In the genomic region with DNA sequence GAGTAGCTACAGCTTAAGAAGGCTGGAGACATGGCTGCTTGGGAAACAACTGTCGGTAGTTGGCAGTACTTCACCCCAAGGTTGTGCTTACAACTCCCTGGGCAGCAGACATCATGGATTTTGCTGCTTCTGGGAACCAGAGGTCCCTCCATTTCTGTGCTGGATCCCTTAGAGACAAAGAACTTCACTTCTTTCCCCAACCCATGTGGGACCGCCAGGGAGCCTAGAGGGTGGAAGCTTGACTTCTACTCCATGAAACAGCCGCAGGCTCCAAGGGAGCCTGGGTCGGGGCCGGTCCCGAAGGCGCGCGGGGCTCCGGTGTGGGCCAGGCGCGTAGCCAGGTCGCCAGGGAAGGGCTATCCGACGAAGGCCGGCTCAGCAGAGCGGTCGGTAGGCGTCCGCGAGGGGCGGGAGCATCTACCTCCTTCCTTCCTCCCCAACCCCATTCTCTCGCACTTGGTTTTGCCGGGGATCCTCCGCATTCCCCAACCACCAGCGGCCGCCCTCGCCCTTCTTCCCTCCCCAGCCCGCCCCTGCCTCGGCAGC, we compare ENCODE assay signal across 8 mouse cellular contexts. TPM values are rescaled to one million over a fixed set of nuclear protein-coding genes. Genes with fewer than 3 reads are reported as not detected.
DNase-seq lines count a peak whose midpoint lies in the region; ATAC-seq and TF ChIP-seq lines count a peak whose summit lies in the region.

No protein-coding gene starts in this region.

- H3K9ac ChIP-seq in heart, adult 2 months (ENCODE audit: low read depth, low read length), result peak overlapping the region; percentile 100
- peak overlapping the region; percentile 98 for H3K9ac ChIP-seq in liver, embryonic 14.5 days (replicated peaks)

- DNase-seq in adipocyte (ENCODE audit: low spot score), result peak; percentile 81
- peak; percentile 75 for DNase-seq in embryo, embryonic 11 days
- peak; percentile 87 to 89 for DNase-seq in heart, adult 2 months
- DNase-seq in kidney, adult 11 months, result peak; percentile 83
- peak in 1 of 3 experiments; percentile 56 for DNase-seq in liver, embryonic 14.5 days (ENCODE audit: low read depth in 3 of 3, low spot score in 3 of 3)
- peak; percentile 74 for DNase-seq in naive thymus-derived CD4-positive, alpha-beta T cell, adult 2 months (ENCODE audit: low read depth)
- DNase-seq in thymus, adult 18-20 months, result no peak

- H3K4me3 ChIP-seq in E14TG2a.4 (replicated peaks; ENCODE audit: low read length), result peak overlapping the region; percentile 91
- peak overlapping the region; percentile 79 for H3K4me3 ChIP-seq in heart, adult 2 months
- peak overlapping the region; percentile 85 to 99 for H3K4me3 ChIP-seq in liver, embryonic 14.5 days (ENCODE audit: insufficient read depth in 1 of 2, low read depth in 2 of 2, low read length in 2 of 2)

- TF ChIP-seq CTCF in E14TG2a.4 (conservative IDR thresholded peaks at IDR 0.05; ENCODE audit: low read length), result no peak
- TF ChIP-seq CTCF in heart, adult 2 months (IDR thresholded peaks at IDR 0.05), result peak; percentile 58
- peak; percentile 44 for TF ChIP-seq CTCF in liver, embryonic 14.5 days (IDR thresholded peaks at IDR 0.05; ENCODE audit: low read depth)

- H3K36me3 ChIP-seq in E14TG2a.4 (ENCODE audit: insufficient read depth, low read length), result peaks cover 20% of the 10 kb centered on the region
- H3K36me3 ChIP-seq in heart, adult 2 months (ENCODE audit: control insufficient read depth, insufficient read depth, low read length), result peaks cover 8% of the 10 kb centered on the region
- H3K36me3 ChIP-seq in liver, embryonic 14.5 days (replicated peaks; ENCODE audit: control insufficient read depth, insufficient read depth, low read depth), result peaks cover 12% of the 10 kb centered on the region

- H3K27ac ChIP-seq in heart, adult 2 months, result peak overlapping the region; percentile 94
- peak overlapping the region; percentile 79 for H3K27ac ChIP-seq in liver, embryonic 14.5 days

- WGBS in heart, adult 2 months, result under 1% methylated on average over 27 of the region's 30 CpGs
- WGBS in liver, embryonic 14.5 days (ENCODE audit: insufficient replicate concordance), result under 1% methylated on average over 26 of the region's 30 CpGs

- H3K27me3 ChIP-seq in E14TG2a.4 (ENCODE audit: insufficient read depth, low read length), result peaks cover 21% of the 10 kb centered on the region
- H3K27me3 ChIP-seq in heart, adult 2 months (ENCODE audit: control insufficient read depth, insufficient read depth, low read length), result no peaks in the 10 kb centered on the region
- H3K27me3 ChIP-seq in liver, embryonic 14.5 days (ENCODE audit: control insufficient read depth, insufficient read depth, low read length), result no peaks in the 10 kb centered on the region

- peaks cover 6% of the 10 kb centered on the region for H3K79me2 ChIP-seq in heart, adult 2 months (replicated peaks; ENCODE audit: control insufficient read depth, insufficient read depth, low read length)

- TF ChIP-seq EP300 in heart, adult 2 months (IDR thresholded peaks at IDR 0.05; ENCODE audit: insufficient read depth, low read depth, low read length), result no peak
- TF ChIP-seq EP300 in liver, embryonic 14.5 days (IDR thresholded peaks at IDR 0.05; ENCODE audit: low read depth), result no peak

- H3K4me1 ChIP-seq in E14TG2a.4 (replicated peaks; ENCODE audit: low read depth, low read length), result peaks cover 63% of the 10 kb centered on the region
- H3K4me1 ChIP-seq in heart, adult 2 months (ENCODE audit: control insufficient read depth, insufficient read depth, low read length), result peaks cover 9% of the 10 kb centered on the region
- H3K4me1 ChIP-seq in liver, embryonic 14.5 days (replicated peaks; ENCODE audit: control insufficient read depth in 2 of 2, insufficient read depth in 2 of 2, low read length in 1 of 2), result peaks cover 19 to 28% of the 10 kb centered on the region in 2 experiments

- no peak; the same call in 1 of the 2 replicates for TF ChIP-seq POLR2A in heart, adult 2 months (IDR thresholded peaks at IDR 0.05; ENCODE audit: insufficient read depth, low read depth, low read length)

- H3K4me2 ChIP-seq in liver, embryonic 14.5 days (ENCODE audit: low read depth), result peak overlapping the region; percentile 95

- H3K9me3 ChIP-seq in E14TG2a.4 (ENCODE audit: low read length), result peaks cover 12% of the 10 kb centered on the region; the same call in 1 of the 2 replicates
- H3K9me3 ChIP-seq in liver, embryonic 14.5 days (ENCODE audit: control insufficient read depth, low read length), result no peaks in the 10 kb centered on the region

- intact Hi-C loops in heart, adult 2 months (cut with DNase I), result loop anchor here (2.0 kb wide), 1 partner anchor 34 kb away; no protein-coding TSS in a partner anchor

- ATAC-seq in liver, embryonic 14.5 days (ENCODE audit: insufficient read depth), result peak; percentile 68

RNA-seq across cellular contexts. Expression of gene Msl1, which starts 0.8 kb away (rescaled TPM):
- 10 to 100 TPM; 68.9 to 75.3 TPM for total RNA-seq in heart, adult 2 months (2021)
- 21.9 and 44.4 TPM in 2 replicates for polyA plus RNA-seq in heart, adult 2 months (2012; rRNA removed)
- polyA plus RNA-seq in liver, embryonic 14.5 days (2012; rRNA removed), result 11.5 and 15.8 TPM in 2 replicates
- 4.5 and 4.9 TPM in 2 replicates for polyA plus RNA-seq in liver, embryonic 14.5 days (2014; fragmentation: Nextera tagmentation; extraction: Ambion mirVana)

RNA-seq across cellular contexts. Expression of gene Casc3, which starts 10.2 kb away (rescaled TPM):
- total RNA-seq in heart, adult 2 months (2021), result 10 to 100 TPM; 18.7 to 20.7 TPM
- 17.5 and 25.2 TPM in 2 replicates for polyA plus RNA-seq in heart, adult 2 months (2012; rRNA removed)
- 12.2 and 12.7 TPM in 2 replicates for polyA plus RNA-seq in liver, embryonic 14.5 days (2012; rRNA removed)
- polyA plus RNA-seq in liver, embryonic 14.5 days (2014; fragmentation: Nextera tagmentation; extraction: Ambion mirVana), result 11.5 and 13.0 TPM in 2 replicates

RNA-seq across cellular contexts. Expression of gene Nr1d1, which starts 19.4 kb away (rescaled TPM):
- 100 to 1,000 TPM in 1 of 2 experiments, 10 to 100 TPM in 1; 35.5 to 111 TPM for total RNA-seq in heart, adult 2 months (2021)
- 190 and 208 TPM in 2 replicates for polyA plus RNA-seq in heart, adult 2 months (2012; rRNA removed)
- polyA plus RNA-seq in liver, embryonic 14.5 days (2012; rRNA removed), result 0.54 and 0.65 TPM in 2 replicates
- polyA plus RNA-seq in liver, embryonic 14.5 days (2014; fragmentation: Nextera tagmentation; extraction: Ambion mirVana), result 0.56 and 0.58 TPM in 2 replicates

RNA-seq across cellular contexts. Expression of gene Rapgefl1, which starts 42.0 kb away (rescaled TPM):
- total RNA-seq in heart, adult 2 months (2021), result under 1 TPM; 0.50 to 0.77 TPM
- 2.8 and 3.0 TPM in 2 replicates for polyA plus RNA-seq in heart, adult 2 months (2012; rRNA removed)
- 0.52 and 0.55 TPM in 2 replicates for polyA plus RNA-seq in liver, embryonic 14.5 days (2012; rRNA removed)
- 0.05 and 0.06 TPM in 2 replicates for polyA plus RNA-seq in liver, embryonic 14.5 days (2014; fragmentation: Nextera tagmentation; extraction: Ambion mirVana)

RNA-seq across cellular contexts. Expression of gene Thra, which starts 54.1 kb away (rescaled TPM):
- 100 to 1,000 TPM; 103 to 105 TPM for total RNA-seq in heart, adult 2 months (2021)
- polyA plus RNA-seq in heart, adult 2 months (2012; rRNA removed), result 89.4 and 104 TPM in 2 replicates
- 14.6 and 15.6 TPM in 2 replicates for polyA plus RNA-seq in liver, embryonic 14.5 days (2012; rRNA removed)
- 8.3 and 10.0 TPM in 2 replicates for polyA plus RNA-seq in liver, embryonic 14.5 days (2014; fragmentation: Nextera tagmentation; extraction: Ambion mirVana)

Comparison
In these comparisons a context has a peak if more than half of its experiments do, and no peak if none do; other contexts are left out.
1. DNase-seq: peak in adipocyte (single experiment), embryo, embryonic 11 days (single experiment), heart, adult 2 months (2 of 2), kidney, adult 11 months (single experiment) and naive thymus-derived CD4-positive, alpha-beta T cell, adult 2 months (single experiment); none in thymus, adult 18-20 months (0 of 2).
2. RNA of gene Nr1d1, which starts 19.4 kb away (polyA plus RNA-seq): 190 to 208 TPM in heart, adult 2 months; 0.54 to 0.65 TPM in liver, embryonic 14.5 days; every median in the first group is over 100 times any median in the second.
3. Peak in every context shown above with its lines, with median percentiles within 50 percentile points of each other: H3K4me3 ChIP-seq.